Mouse (Mus musculus) cerebellum, adult 2 months (tissue): ENCODE data around the gene Gm10409.
"Not testable (repeated sequence)": the region's sequence is repeated elsewhere in the genome, so short reads cannot be mapped to it uniquely, and the experiment has no call there.

ENCODE experiments used
- CTCF ChIP-seq: fragments of 200-500 bp; IDR thresholded peaks from 2 replicates; pipeline ENCODE4 v1.5.1; 2011; ENCODE audit warnings: low read depth, mild to moderate bottlenecking, control low read depth, low read length, moderate library complexity, borderline replicate concordance; ENCODE audit not compliant: insufficient read depth
- POLR2A ChIP-seq: fragments of 200-500 bp; IDR thresholded peaks from 2 replicates; pipeline ENCODE4 v1.6.1; 2011; ENCODE audit warnings: low read length, control low read depth, borderline replicate concordance; ENCODE audit not compliant: insufficient read depth

DNA sequence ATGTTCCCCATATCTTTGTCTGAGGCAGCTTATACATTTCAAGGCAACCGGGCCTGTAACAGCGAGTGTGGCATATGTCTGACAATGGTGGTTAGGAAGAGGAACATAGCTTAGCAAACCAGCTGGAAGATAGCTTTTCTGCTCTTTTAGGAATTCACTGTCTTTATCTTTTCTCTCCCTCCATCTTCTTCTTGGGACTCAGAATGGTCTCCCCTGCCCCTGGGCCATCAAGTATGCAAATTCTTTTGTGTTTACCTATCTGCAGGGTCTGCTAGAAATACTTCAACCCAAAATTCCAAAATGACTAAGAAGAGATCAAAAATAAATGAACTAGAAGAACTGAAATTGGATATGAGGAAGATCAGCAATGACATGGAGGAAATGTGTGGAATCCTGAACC is 15.4 kb downstream of the Gm10409 start, which contains the start of gene Gm3005:
- TF ChIP-seq POLR2A, CTCF: not testable (repeated sequence)
